Mouse (Mus musculus): ENCODE results near the gene Sertad3. TPM values are rescaled to one million over a fixed set of nuclear protein-coding genes. Genes with fewer than 3 reads are reported as not detected.
A peak's percentile ranks its signal among the peaks of the same experiment; 100 is the strongest.

The Sertad3 gene
- polyA plus RNA-seq, 1 experiment from 2014 or later = 25.2 TPM

- H3K9ac ChIP-seq (ENCODE audit: low read length) = peak overlapping the region; percentile 56
- DNase-seq (ENCODE audit: low spot score) = peak; percentile 33
Measured at GRCm38 (mm10) chr7:27472596-27472995, 972 bp upstream of the Sertad3 start.

GRCm38 (mm10) chr7:27473835-27474489 is 394 bp downstream of the Sertad3 start:
- no peak for TF ChIP-seq CTCF (IDR thresholded peaks at IDR 0.05; ENCODE audit: low read depth)
- no peak for TF ChIP-seq EP300 (optimal IDR thresholded peaks at IDR 0.05)
- peak overlapping the region; percentile 85 for H3K4me3 ChIP-seq (ENCODE audit: low read depth, low read length)
- ATAC-seq (ENCODE audit: low FRiP score, low TSS enrichment) (no peak), DNase-seq (ENCODE audit: low spot score) (no peak)
- peaks cover 4% of the 10 kb centered on the region; the same call in 1 of the 2 replicates for H3K36me3 ChIP-seq (ENCODE audit: control insufficient read depth, insufficient read depth, low read length)
- peak overlapping the region; percentile 64 for H3K4me2 ChIP-seq (replicated peaks; ENCODE audit: low read depth)
- peak overlapping the region; percentile 86 for H3K9ac ChIP-seq (ENCODE audit: low read length)
- under 1% methylated on average over 34 of the region's 34 CpGs for WGBS
- H3K9me3 ChIP-seq (ENCODE audit: control insufficient read depth, low read length) = no peaks in the 10 kb centered on the region
- peak overlapping the region; percentile 97 for H3K27ac ChIP-seq (replicated peaks)
- no peaks in the 10 kb centered on the region for H3K27me3 ChIP-seq (ENCODE audit: control insufficient read depth, insufficient read depth, low read length)
- no peaks in the 10 kb centered on the region for H3K4me1 ChIP-seq (replicated peaks; ENCODE audit: control insufficient read depth, insufficient read depth)

More at GRCm38 (mm10) chr7:27472596-27472995, 972 bp upstream of the Sertad3 start:
- Histone ChIP-seq H3K27ac (replicated peaks) (peak overlapping the region; percentile 97), H3K4me1 (replicated peaks; ENCODE audit: control insufficient read depth, insufficient read depth) (no peaks in the 10 kb centered on the region), H3K4me2 (replicated peaks; ENCODE audit: low read depth) (peak overlapping the region; percentile 64), H3K36me3 (ENCODE audit: control insufficient read depth, insufficient read depth, low read length) (peaks cover 4% of the 10 kb centered on the region; the same call in 1 of the 2 replicates), H3K4me3 (ENCODE audit: low read depth, low read length) (peak overlapping the region; percentile 85), H3K9me3 (ENCODE audit: control insufficient read depth, low read length) (no peaks in the 10 kb centered on the region), H3K27me3 (ENCODE audit: control insufficient read depth, insufficient read depth, low read length) (no peaks in the 10 kb centered on the region)
- no peak for ATAC-seq (ENCODE audit: low FRiP score, low TSS enrichment)
- WGBS = 16% methylated on average over 7 of the region's 7 CpGs
- TF ChIP-seq EP300 (optimal IDR thresholded peaks at IDR 0.05) (no peak), CTCF (IDR thresholded peaks at IDR 0.05; ENCODE audit: low read depth) (no peak)

GRCm38 (mm10) chr7:27474490-27474954 is 954 bp downstream of the Sertad3 start:
- under 1% methylated on average over 23 of the region's 23 CpGs for WGBS
- TF ChIP-seq EP300 (optimal IDR thresholded peaks at IDR 0.05) = peak; percentile 61
- peak; percentile 80 for TF ChIP-seq CTCF (IDR thresholded peaks at IDR 0.05; ENCODE audit: low read depth)
- ATAC-seq (ENCODE audit: low FRiP score, low TSS enrichment) = peak; percentile 95

GRCm38 (mm10) chr7:27475596-27475995 is 2.0 kb downstream of the Sertad3 start:
- Histone ChIP-seq H3K4me3 (ENCODE audit: low read depth, low read length) (no peak overlapping the region), H3K4me1 (replicated peaks; ENCODE audit: control insufficient read depth, insufficient read depth) (no peaks in the 10 kb centered on the region), H3K9ac (ENCODE audit: low read length) (no peak overlapping the region), H3K4me2 (replicated peaks; ENCODE audit: low read depth) (no peak overlapping the region), H3K27me3 (ENCODE audit: control insufficient read depth, insufficient read depth, low read length) (no peaks in the 10 kb centered on the region), H3K36me3 (ENCODE audit: control insufficient read depth, insufficient read depth, low read length) (peaks cover 4% of the 10 kb centered on the region; the same call in 1 of the 2 replicates), H3K27ac (replicated peaks) (no peak overlapping the region), H3K9me3 (ENCODE audit: control insufficient read depth, low read length) (no peaks in the 10 kb centered on the region)
- TF ChIP-seq CTCF (IDR thresholded peaks at IDR 0.05; ENCODE audit: low read depth) (no peak), EP300 (optimal IDR thresholded peaks at IDR 0.05) (no peak)
- no peak for DNase-seq (ENCODE audit: low spot score)
- 95% methylated on average over 2 of the region's 2 CpGs for WGBS
- ATAC-seq (ENCODE audit: low FRiP score, low TSS enrichment) = no peak

More at GRCm38 (mm10) chr7:27474490-27474954, 954 bp downstream of the Sertad3 start:
- Histone ChIP-seq H3K4me2 (replicated peaks; ENCODE audit: low read depth) (peak overlapping the region; percentile 64), H3K9ac (ENCODE audit: low read length) (peak overlapping the region; percentile 86), H3K27me3 (ENCODE audit: control insufficient read depth, insufficient read depth, low read length) (no peaks in the 10 kb centered on the region), H3K4me3 (ENCODE audit: low read depth, low read length) (peak overlapping the region; percentile 85), H3K36me3 (ENCODE audit: control insufficient read depth, insufficient read depth, low read length) (peaks cover 4% of the 10 kb centered on the region; the same call in 1 of the 2 replicates), H3K4me1 (replicated peaks; ENCODE audit: control insufficient read depth, insufficient read depth) (no peaks in the 10 kb centered on the region), H3K9me3 (ENCODE audit: control insufficient read depth, low read length) (no peaks in the 10 kb centered on the region), H3K27ac (replicated peaks) (peak overlapping the region; percentile 97)
- peak; percentile 99 for DNase-seq (ENCODE audit: low spot score)

GRCm38 (mm10) chr7:27476098-27476635 is 2.6 kb downstream of the Sertad3 start:
- Histone ChIP-seq H3K9ac (ENCODE audit: low read length) (no peak overlapping the region), H3K4me2 (replicated peaks; ENCODE audit: low read depth) (no peak overlapping the region)

More at GRCm38 (mm10) chr7:27476098-27476635, 2.6 kb downstream of the Sertad3 start:
- Histone ChIP-seq H3K4me1 (replicated peaks; ENCODE audit: control insufficient read depth, insufficient read depth) (no peaks in the 10 kb centered on the region), H3K4me3 (ENCODE audit: low read depth, low read length) (no peak overlapping the region), H3K27me3 (ENCODE audit: control insufficient read depth, insufficient read depth, low read length) (no peaks in the 10 kb centered on the region), H3K27ac (replicated peaks) (0 out of 2 replicates have a peak overlapping the region, but pooled peaks have one; percentile 9), H3K9me3 (ENCODE audit: control insufficient read depth, low read length) (no peaks in the 10 kb centered on the region), H3K36me3 (ENCODE audit: control insufficient read depth, insufficient read depth, low read length) (peaks cover 4% of the 10 kb centered on the region; the same call in 1 of the 2 replicates)
- WGBS = 85% methylated on average over 14 of the region's 14 CpGs
- no peak for ATAC-seq (ENCODE audit: low FRiP score, low TSS enrichment)
- peak; percentile 51 for DNase-seq (ENCODE audit: low spot score)
- TF ChIP-seq CTCF (IDR thresholded peaks at IDR 0.05; ENCODE audit: low read depth) (no peak), EP300 (optimal IDR thresholded peaks at IDR 0.05) (no peak)
